Mouse (Mus musculus): ENCODE results near the gene Osbpl10. TPM values are rescaled to one million over a fixed set of nuclear protein-coding genes. Genes with fewer than 3 reads are reported as not detected.

Osbpl10 gene
- polyA plus RNA-seq, 1 experiment from 2014 or later, result 1.4 TPM

GRCm38 (mm10) chr9:115135352-115135751 is 157.0 kb downstream of the Osbpl10 start:
- H3K9ac ChIP-seq (ENCODE audit: low read length), result no peak overlapping the region
- ATAC-seq (ENCODE audit: insufficient read depth, low FRiP score, low TSS enrichment) (no peak), DNase-seq (ENCODE audit: low spot score) (no peak)
- H3K27me3 ChIP-seq (ENCODE audit: control insufficient read depth, insufficient read depth, low read length), result no peaks in the 10 kb centered on the region
- no peaks in the 10 kb centered on the region for H3K36me3 ChIP-seq (ENCODE audit: control insufficient read depth, insufficient read depth, low read length)
- 0 out of 2 replicates have a peak, but pooled peaks cover 2% of the 10 kb centered on the region for H3K4me1 ChIP-seq (ENCODE audit: control insufficient read depth, insufficient read depth, low read length)
- WGBS, result 84% methylated on average over 8 of the region's 8 CpGs
- no peak overlapping the region for H3K4me2 ChIP-seq (ENCODE audit: low read depth)
- no peak overlapping the region for H3K27ac ChIP-seq (ENCODE audit: low read depth, low read length)
- H3K9me3 ChIP-seq (ENCODE audit: control insufficient read depth, low read length), result no peaks in the 10 kb centered on the region
- no peak overlapping the region for H3K4me3 ChIP-seq (ENCODE audit: low read depth, low read length)

GRCm38 (mm10) chr9:115137858-115138257 is 159.5 kb downstream of the Osbpl10 start:
- Histone ChIP-seq H3K4me3 (ENCODE audit: low read depth, low read length) (no peak overlapping the region), H3K27ac (ENCODE audit: low read depth, low read length) (no peak overlapping the region), H3K4me2 (ENCODE audit: low read depth) (no peak overlapping the region), H3K9me3 (ENCODE audit: control insufficient read depth, low read length) (no peaks in the 10 kb centered on the region), H3K4me1 (ENCODE audit: control insufficient read depth, insufficient read depth, low read length) (0 out of 2 replicates have a peak, but pooled peaks cover 2% of the 10 kb centered on the region), H3K9ac (ENCODE audit: low read length) (no peak overlapping the region), H3K27me3 (ENCODE audit: control insufficient read depth, insufficient read depth, low read length) (no peaks in the 10 kb centered on the region), H3K36me3 (ENCODE audit: control insufficient read depth, insufficient read depth, low read length) (no peaks in the 10 kb centered on the region)
- no peak for DNase-seq (ENCODE audit: low spot score)
- WGBS, result 79% methylated on average over 3 of the region's 3 CpGs
- no peak for ATAC-seq (ENCODE audit: insufficient read depth, low FRiP score, low TSS enrichment)

- no peak overlapping the region for H3K9ac ChIP-seq (ENCODE audit: low read length)
- H3K36me3 ChIP-seq (ENCODE audit: control insufficient read depth, insufficient read depth, low read length), result no peaks in the 10 kb centered on the region
- H3K27me3 ChIP-seq (ENCODE audit: control insufficient read depth, insufficient read depth, low read length), result no peaks in the 10 kb centered on the region
- H3K9me3 ChIP-seq (ENCODE audit: control insufficient read depth, low read length), result no peaks in the 10 kb centered on the region
- H3K4me1 ChIP-seq (ENCODE audit: control insufficient read depth, insufficient read depth, low read length), result 0 out of 2 replicates have a peak, but pooled peaks cover 1% of the 10 kb centered on the region
- H3K4me2 ChIP-seq (ENCODE audit: low read depth), result no peak overlapping the region
- 72% methylated on average over 14 of the region's 14 CpGs for WGBS
- ATAC-seq (ENCODE audit: insufficient read depth, low FRiP score, low TSS enrichment) (no peak), DNase-seq (ENCODE audit: low spot score) (no peak)
- no peak overlapping the region for H3K27ac ChIP-seq (ENCODE audit: low read depth, low read length)
- H3K4me3 ChIP-seq (ENCODE audit: low read depth, low read length), result no peak overlapping the region
Observed at GRCm38 (mm10) chr9:115139597-115140332, 161.4 kb downstream of the Osbpl10 start.

GRCm38 (mm10) chr9:115147141-115147540 is 168.8 kb downstream of the Osbpl10 start:
- H3K36me3 ChIP-seq (ENCODE audit: control insufficient read depth, insufficient read depth, low read length), result no peaks in the 10 kb centered on the region
- no peak overlapping the region for H3K4me3 ChIP-seq (ENCODE audit: low read depth, low read length)
- H3K4me2 ChIP-seq (ENCODE audit: low read depth), result no peak overlapping the region
- WGBS, result 96% methylated on average over 5 of the region's 5 CpGs
- ATAC-seq (ENCODE audit: insufficient read depth, low FRiP score, low TSS enrichment) (no peak), DNase-seq (ENCODE audit: low spot score) (no peak)
- H3K27me3 ChIP-seq (ENCODE audit: control insufficient read depth, insufficient read depth, low read length), result no peaks in the 10 kb centered on the region
- no peak overlapping the region for H3K9ac ChIP-seq (ENCODE audit: low read length)
- no peak overlapping the region for H3K27ac ChIP-seq (ENCODE audit: low read depth, low read length)
- no peaks in the 10 kb centered on the region for H3K4me1 ChIP-seq (ENCODE audit: control insufficient read depth, insufficient read depth, low read length)
- H3K9me3 ChIP-seq (ENCODE audit: control insufficient read depth, low read length), result no peaks in the 10 kb centered on the region

- H3K4me3 ChIP-seq (ENCODE audit: low read depth, low read length), result no peak overlapping the region
- no peaks in the 10 kb centered on the region for H3K27me3 ChIP-seq (ENCODE audit: control insufficient read depth, insufficient read depth, low read length)
- H3K9me3 ChIP-seq (ENCODE audit: control insufficient read depth, low read length), result no peaks in the 10 kb centered on the region
- WGBS, result 66% methylated on average over 13 of the region's 13 CpGs
- H3K9ac ChIP-seq (ENCODE audit: low read length), result no peak overlapping the region
- H3K36me3 ChIP-seq (ENCODE audit: control insufficient read depth, insufficient read depth, low read length), result no peaks in the 10 kb centered on the region
- no peak overlapping the region for H3K4me2 ChIP-seq (ENCODE audit: low read depth)
- ATAC-seq (ENCODE audit: insufficient read depth, low FRiP score, low TSS enrichment) (no peak), DNase-seq (ENCODE audit: low spot score) (no peak)
- H3K27ac ChIP-seq (ENCODE audit: low read depth, low read length), result no peak overlapping the region
- H3K4me1 ChIP-seq (ENCODE audit: control insufficient read depth, insufficient read depth, low read length), result no peaks in the 10 kb centered on the region
Observed at GRCm38 (mm10) chr9:115147586-115148355, 169.4 kb downstream of the Osbpl10 start.

GRCm38 (mm10) chr9:115149011-115149756 is 170.8 kb downstream of the Osbpl10 start:
- 83% methylated on average over 18 of the region's 18 CpGs for WGBS
- H3K4me2 ChIP-seq (ENCODE audit: low read depth), result no peak overlapping the region
- ATAC-seq (ENCODE audit: insufficient read depth, low FRiP score, low TSS enrichment), result no peak

GRCm38 (mm10) chr9:115161591-115161990 is 183.2 kb downstream of the Osbpl10 start:
- Histone ChIP-seq H3K9ac (ENCODE audit: low read length) (no peak overlapping the region), H3K4me1 (ENCODE audit: control insufficient read depth, insufficient read depth, low read length) (no peaks in the 10 kb centered on the region), H3K4me3 (ENCODE audit: low read depth, low read length) (no peak overlapping the region), H3K36me3 (ENCODE audit: control insufficient read depth, insufficient read depth, low read length) (no peaks in the 10 kb centered on the region), H3K27ac (ENCODE audit: low read depth, low read length) (no peak overlapping the region), H3K4me2 (ENCODE audit: low read depth) (no peak overlapping the region), H3K27me3 (ENCODE audit: control insufficient read depth, insufficient read depth, low read length) (no peaks in the 10 kb centered on the region), H3K9me3 (ENCODE audit: control insufficient read depth, low read length) (no peaks in the 10 kb centered on the region)
- no peak for DNase-seq (ENCODE audit: low spot score)
- WGBS, result 66% methylated on average over 5 of the region's 5 CpGs
- ATAC-seq (ENCODE audit: insufficient read depth, low FRiP score, low TSS enrichment), result no peak

More at GRCm38 (mm10) chr9:115149011-115149756, 170.8 kb downstream of the Osbpl10 start:
- Histone ChIP-seq H3K9me3 (ENCODE audit: control insufficient read depth, low read length) (no peaks in the 10 kb centered on the region), H3K27me3 (ENCODE audit: control insufficient read depth, insufficient read depth, low read length) (no peaks in the 10 kb centered on the region), H3K4me1 (ENCODE audit: control insufficient read depth, insufficient read depth, low read length) (no peaks in the 10 kb centered on the region), H3K4me3 (ENCODE audit: low read depth, low read length) (no peak overlapping the region), H3K27ac (ENCODE audit: low read depth, low read length) (no peak overlapping the region), H3K36me3 (ENCODE audit: control insufficient read depth, insufficient read depth, low read length) (no peaks in the 10 kb centered on the region), H3K9ac (ENCODE audit: low read length) (no peak overlapping the region)
- DNase-seq (ENCODE audit: low spot score), result no peak

GRCm38 (mm10) chr9:115163031-115163430 is 184.7 kb downstream of the Osbpl10 start:
- H3K9me3 ChIP-seq (ENCODE audit: control insufficient read depth, low read length), result no peaks in the 10 kb centered on the region
- WGBS, result 64% methylated on average over 5 of the region's 5 CpGs
- ATAC-seq (ENCODE audit: insufficient read depth, low FRiP score, low TSS enrichment), result no peak

More at GRCm38 (mm10) chr9:115163031-115163430, 184.7 kb downstream of the Osbpl10 start:
- no peak overlapping the region for H3K27ac ChIP-seq (ENCODE audit: low read depth, low read length)
- no peak overlapping the region for H3K4me3 ChIP-seq (ENCODE audit: low read depth, low read length)
- no peaks in the 10 kb centered on the region for H3K36me3 ChIP-seq (ENCODE audit: control insufficient read depth, insufficient read depth, low read length)
- H3K9ac ChIP-seq (ENCODE audit: low read length), result no peak overlapping the region
- no peak overlapping the region for H3K4me2 ChIP-seq (ENCODE audit: low read depth)
- DNase-seq (ENCODE audit: low spot score), result peak; percentile 68
- no peaks in the 10 kb centered on the region for H3K27me3 ChIP-seq (ENCODE audit: control insufficient read depth, insufficient read depth, low read length)
- no peaks in the 10 kb centered on the region for H3K4me1 ChIP-seq (ENCODE audit: control insufficient read depth, insufficient read depth, low read length)
